Mouse (Mus musculus) C2C12 (cell line): ENCODE data around the gene Nr4a1. TPM values are rescaled to one million over a fixed set of nuclear protein-coding genes. Genes with fewer than 3 reads are reported as not detected.

Experiments used
- H3K27me3 ChIP-seq: one replicate; pipeline ENCODE4 v1.6.1; 2011; ENCODE audit not compliant: control insufficient read depth, insufficient read depth, insufficient read length
- H3K36me3 ChIP-seq: one replicate; pipeline ENCODE4 v1.6.1; 2011; ENCODE audit not compliant: control insufficient read depth, insufficient read depth
- H3K4me3 ChIP-seq: one replicate; pipeline ENCODE4 v1.5.1; 2011; ENCODE audit warnings: mild to moderate bottlenecking, control low read depth; ENCODE audit not compliant: poor library complexity, insufficient read depth, severe bottlenecking
- H3K79me2 ChIP-seq: one replicate; pipeline ENCODE4 v1.6.1; 2011; ENCODE audit not compliant: control insufficient read depth, insufficient read depth
- H3K79me3 ChIP-seq: one replicate; pipeline ENCODE4 v1.6.1; 2011; ENCODE audit warnings: low read depth, control low read depth
- H3ac ChIP-seq: one replicate; pipeline ENCODE3; 2011; ENCODE audit warnings: low read depth; ENCODE audit not compliant: control insufficient read depth, insufficient read length
- CEBPB ChIP-seq: IDR thresholded peaks from one replicate; pipeline ENCODE4 v1.6.1; 2011; ENCODE audit warnings: low read depth, mild to moderate bottlenecking, control low read depth, moderate library complexity
- CTCF ChIP-seq: IDR thresholded peaks from one replicate; pipeline ENCODE4 v1.5.1; 2011; ENCODE audit not compliant: control insufficient read depth, insufficient read depth, insufficient read length
- FOSL1 ChIP-seq: IDR thresholded peaks from one replicate; pipeline ENCODE4 v1.8.0; 2011; ENCODE audit warnings: mild to moderate bottlenecking, low read length; ENCODE audit not compliant: poor library complexity, insufficient read depth, severe bottlenecking
- MAX ChIP-seq: IDR thresholded peaks from one replicate; pipeline ENCODE4 v1.6.1; 2011; ENCODE audit warnings: mild to moderate bottlenecking, control low read depth
- MYOD1 ChIP-seq: IDR thresholded peaks from one replicate; pipeline ENCODE4 v1.6.1; 2011; ENCODE audit warnings: low read depth; ENCODE audit not compliant: control insufficient read depth, insufficient read length
- MYOG ChIP-seq: IDR thresholded peaks from one replicate; pipeline ENCODE4 v1.6.1; 2011; ENCODE audit not compliant: control insufficient read depth, insufficient read length; ENCODE audit errors: extremely low read depth
- USF1 ChIP-seq: IDR thresholded peaks from one replicate; pipeline ENCODE4 v1.6.1; 2011; ENCODE audit warnings: low read depth, mild to moderate bottlenecking, control low read depth, moderate library complexity
- polyA plus RNA-seq: library from polyadenylated mRNA; unstranded; fragments of >200 nt; fragmentation: generic; extraction: Trizol; gene quantifications from one replicate; pipeline ENCODE4 v1.2.1, GENCODE M21; 2012; ENCODE audit warnings: missing spikeins

The Nr4a1 gene
- polyA plus RNA-seq, 1 experiment = 8.1 TPM

DNA sequence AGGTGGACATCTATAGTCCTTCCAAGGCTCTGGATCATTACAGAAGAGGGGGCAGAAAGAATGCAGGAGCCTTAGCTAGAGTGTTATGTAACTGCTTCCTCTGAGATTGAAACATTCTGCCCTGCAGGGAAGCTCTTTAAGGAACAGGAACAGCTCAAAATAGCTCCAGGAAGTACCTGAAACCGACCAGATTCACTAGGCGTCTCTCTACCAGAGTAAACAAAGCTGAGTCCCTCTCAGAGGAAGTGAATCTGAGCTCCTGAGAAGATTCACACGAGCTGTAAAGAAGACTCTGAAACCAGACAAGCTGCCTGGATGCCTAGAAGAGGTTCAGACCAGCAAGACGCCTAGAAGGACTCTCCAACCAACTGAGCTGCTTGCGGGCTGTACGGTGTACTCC lies 1.5 kb upstream of the Nr4a1 start:
- H3K27me3 ChIP-seq = no peaks in the 10 kb centered on the region
- no peak overlapping the region for H3K4me3 ChIP-seq
- TF ChIP-seq MYOG (no peak), USF1 (no peak), MYOD1 (no peak), CEBPB (no peak), CTCF (no peak)
- no peaks in the 10 kb centered on the region for H3K36me3 ChIP-seq
- H3K79me3 ChIP-seq = peaks cover 3% of the 10 kb centered on the region
- no peak overlapping the region for H3ac ChIP-seq
- H3K79me2 ChIP-seq = peaks cover 26% of the 10 kb centered on the region

DNA sequence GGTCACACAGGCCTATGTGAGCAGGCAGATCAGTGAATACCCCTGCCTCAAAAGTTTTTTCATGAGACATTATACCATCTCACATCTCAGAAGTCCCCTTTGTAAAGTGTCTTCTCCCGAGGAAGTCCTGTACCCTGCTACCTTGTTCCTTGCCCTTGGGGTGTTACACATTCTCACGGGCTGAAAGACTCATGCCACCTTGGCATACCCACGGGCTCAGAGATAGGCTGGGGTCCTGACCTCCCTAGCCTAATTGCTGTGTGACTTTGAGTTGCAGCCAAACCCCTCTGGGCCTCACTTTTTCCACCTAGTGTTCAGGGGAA lies 545 bp upstream of the Nr4a1 start:
- H3K36me3 ChIP-seq = peaks cover 4% of the 10 kb centered on the region
- TF ChIP-seq USF1 (no peak), CEBPB (no peak), MYOD1 (no peak), FOSL1 (no peak), MAX (no peak), CTCF (no peak), MYOG (no peak)
- H3K79me3 ChIP-seq = peaks cover 3% of the 10 kb centered on the region
- no peaks in the 10 kb centered on the region for H3K27me3 ChIP-seq
- peaks cover 30% of the 10 kb centered on the region for H3K79me2 ChIP-seq
- H3ac ChIP-seq = no peak overlapping the region
- H3K4me3 ChIP-seq = peak overlapping the region; percentile 45

GRCm38 (mm10) chr15:101255842-101256462 lies 1.9 kb downstream of the Nr4a1 start:
- Histone ChIP-seq H3K36me3 (peaks cover 8% of the 10 kb centered on the region), H3K79me3 (peaks cover 3% of the 10 kb centered on the region), H3ac (no peak overlapping the region), H3K27me3 (no peaks in the 10 kb centered on the region), H3K4me3 (no peak overlapping the region), H3K79me2 (peaks cover 30% of the 10 kb centered on the region)
- TF ChIP-seq CTCF (no peak), FOSL1 (no peak), USF1 (no peak), MAX (no peak), CEBPB (no peak)

DNA sequence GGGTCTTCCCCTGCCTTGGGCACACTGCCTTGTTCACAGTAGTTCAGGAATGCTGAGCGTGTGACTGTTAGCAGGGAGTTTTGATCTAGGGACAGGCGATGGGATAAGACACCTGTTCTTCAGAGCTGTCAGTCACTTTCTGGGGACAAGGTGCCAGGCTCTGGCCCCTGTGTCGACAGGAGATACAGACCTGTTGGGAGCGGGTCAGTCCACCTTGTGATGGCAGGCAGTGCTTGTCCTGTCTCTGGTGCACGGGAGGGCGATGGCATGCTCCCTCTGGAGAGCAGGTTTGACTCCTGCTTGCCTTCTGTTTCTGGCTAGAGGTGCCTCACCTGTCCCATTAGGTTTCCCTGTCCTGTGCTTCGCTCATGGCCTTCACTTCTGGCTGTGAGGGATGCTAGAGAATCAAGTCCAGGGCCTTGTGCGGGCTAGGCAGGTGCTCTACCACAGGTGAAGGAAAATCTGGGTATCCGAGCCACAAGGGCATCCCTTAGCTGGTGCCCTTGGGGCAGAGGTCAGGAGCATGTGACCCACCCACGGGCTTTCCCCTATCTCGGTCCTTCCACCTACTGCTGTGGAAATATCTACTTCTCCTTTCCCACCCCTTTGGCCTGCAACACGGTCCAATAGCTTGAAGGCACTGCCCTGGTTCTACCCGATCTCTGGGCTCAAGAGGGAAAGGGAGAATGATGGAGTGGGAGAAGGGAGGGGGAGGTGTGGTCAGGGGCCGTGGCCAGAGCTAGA lies 2.6 kb downstream of the Nr4a1 start:
- peaks cover 30% of the 10 kb centered on the region for H3K79me2 ChIP-seq
- H3K4me3 ChIP-seq = no peak overlapping the region
- H3ac ChIP-seq = no peak overlapping the region
- H3K36me3 ChIP-seq = peaks cover 8% of the 10 kb centered on the region
- H3K79me3 ChIP-seq = peaks cover 3% of the 10 kb centered on the region
- no peaks in the 10 kb centered on the region for H3K27me3 ChIP-seq
- no peak for TF ChIP-seq USF1
- no peak for TF ChIP-seq CEBPB
- no peak for TF ChIP-seq FOSL1
- TF ChIP-seq CTCF = no peak
- no peak for TF ChIP-seq MYOD1
- no peak for TF ChIP-seq MYOG

GRCm38 (mm10) chr15:101258420-101258819 lies 4.4 kb downstream of the Nr4a1 start:
- no peak overlapping the region for H3K4me3 ChIP-seq
- peaks cover 3% of the 10 kb centered on the region for H3K79me3 ChIP-seq
- H3K79me2 ChIP-seq = peaks cover 30% of the 10 kb centered on the region
- H3K36me3 ChIP-seq = peaks cover 8% of the 10 kb centered on the region
- no peak for TF ChIP-seq USF1
- no peak for TF ChIP-seq CTCF
- TF ChIP-seq MAX = no peak
- no peak for TF ChIP-seq MYOG
- TF ChIP-seq MYOD1 = no peak
- TF ChIP-seq CEBPB = no peak
- TF ChIP-seq FOSL1 = no peak
- no peak overlapping the region for H3ac ChIP-seq
- no peaks in the 10 kb centered on the region for H3K27me3 ChIP-seq

DNA sequence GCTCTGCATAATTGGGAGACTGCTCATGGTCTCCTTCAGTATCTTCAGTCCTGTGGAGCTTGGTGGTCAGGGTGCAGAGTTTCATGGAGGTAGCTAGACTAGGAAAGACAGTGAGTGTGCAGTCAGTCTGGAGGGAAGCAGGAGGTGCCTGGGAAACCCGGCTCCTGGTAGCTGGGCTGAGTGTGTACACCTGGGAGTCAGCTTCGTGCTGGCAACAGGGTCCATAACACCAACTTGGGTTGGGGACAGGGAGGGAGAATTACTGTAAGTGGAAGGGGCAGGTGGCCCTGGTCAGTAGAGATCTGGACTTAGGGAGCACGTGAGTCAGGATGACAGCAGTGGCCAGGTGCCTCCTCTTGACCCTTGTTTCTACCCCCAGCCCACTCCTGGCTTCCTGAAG lies 5.9 kb downstream of the Nr4a1 start:
- peaks cover 22% of the 10 kb centered on the region for H3K79me2 ChIP-seq
- no peak overlapping the region for H3ac ChIP-seq
- no peak overlapping the region for H3K4me3 ChIP-seq
- peaks cover 8% of the 10 kb centered on the region for H3K36me3 ChIP-seq
- H3K79me3 ChIP-seq = peaks cover 2% of the 10 kb centered on the region
- TF ChIP-seq MAX (no peak), CTCF (no peak), MYOD1 (no peak), FOSL1 (no peak), CEBPB (no peak), USF1 (no peak), MYOG (no peak)
- no peaks in the 10 kb centered on the region for H3K27me3 ChIP-seq
